Mouse (Mus musculus) stomach, embryonic 14.5 days (tissue): Measurements from ENCODE around the gene Wasf3. TPM values are rescaled to one million over a fixed set of nuclear protein-coding genes. Genes with fewer than 3 reads are reported as not detected.
"Not testable (repeated sequence)": the region's sequence is repeated elsewhere in the genome, so short reads cannot be mapped to it uniquely, and the experiment has no call there.

Source experiments
- ATAC-seq: fragments of 200-750 bp; cut with Nextera tagmentation; 2 replicates; pipeline ENCODE4 v1.8.0; 2017; ENCODE audit warnings: low read depth, moderate TSS enrichment; ENCODE audit not compliant: insufficient number of reproducible peaks, insufficient read depth, low FRiP score
- H3K27ac ChIP-seq: fragments of 300-500 bp; sonication (generic); 2 replicates; pipeline ENCODE4 v1.5.1; 2014; ENCODE audit warnings: mild to moderate bottlenecking, low read length, moderate library complexity, mixed read lengths
- H3K27me3 ChIP-seq: fragments of 300-500 bp; sonication (generic); 2 replicates; pipeline ENCODE4 v1.6.1; 2014; ENCODE audit warnings: low read length, control low read depth, mixed read lengths; ENCODE audit not compliant: control insufficient read depth, insufficient read depth
- H3K36me3 ChIP-seq: fragments of 300-500 bp; sonication (generic); 2 replicates; pipeline ENCODE4 v1.6.1; 2014; ENCODE audit warnings: mild to moderate bottlenecking, control low read depth, low read length, moderate library complexity, mixed read lengths; ENCODE audit not compliant: control insufficient read depth, insufficient read depth
- H3K4me1 ChIP-seq: fragments of 300-500 bp; sonication (generic); 2 replicates; pipeline ENCODE4 v1.6.1; 2014; ENCODE audit warnings: low read length, control low read depth, mixed read lengths; ENCODE audit not compliant: control insufficient read depth, insufficient read depth
- H3K4me2 ChIP-seq: fragments of 300-500 bp; sonication (generic); replicated peaks from 2 replicates; pipeline ENCODE4 v1.6.1; 2014; ENCODE audit warnings: low read depth, low read length, control low read depth
- H3K4me3 ChIP-seq: fragments of 300-500 bp; sonication (generic); 2 replicates; pipeline ENCODE4 v1.5.1; 2014; ENCODE audit warnings: low read depth, low read length, control low read depth
- H3K9ac ChIP-seq: fragments of 300-500 bp; sonication (generic); replicated peaks from 2 replicates; pipeline ENCODE4 v1.6.1; 2014; ENCODE audit warnings: low read depth, mild to moderate bottlenecking, control low read depth, low read length, moderate library complexity, mixed read lengths
- H3K9me3 ChIP-seq: fragments of 300-500 bp; sonication (generic); 2 replicates; pipeline ENCODE4 v1.6.1; 2016; ENCODE audit warnings: low read depth, low read length, control low read depth; ENCODE audit not compliant: control insufficient read depth
- WGBS: fragments of 180-500 bp; shearing (Covaris S2); extraction: QIAGEN DNeasy Blood & Tissue Kit; methylation state at CpG from one replicate; pipeline ENCODE4 v1.1.7; 2014; 5-methylcytosine and 5-hydroxymethylcytosine counted together
- polyA plus RNA-seq: library from polyadenylated mRNA; unstranded; fragments of >200 nt; fragmentation: Nextera tagmentation; extraction: Ambion mirVana; gene quantifications from 2 replicates; pipeline ENCODE4 v1.2.1, GENCODE M21; 2014

Gene Wasf3
- polyA plus RNA-seq, 1 experiment from 2014 or later: 1.8 TPM

- ATAC-seq: no peak
Measured at GRCm38 (mm10) chr5:146383401-146383800, 1.4 kb upstream of the Wasf3 start.

GRCm38 (mm10) chr5:146385989-146386388 is 1.2 kb downstream of the Wasf3 start:
- H3K4me1 ChIP-seq: 0 out of 2 replicates have a peak, but pooled peaks cover 6% of the 10 kb centered on the region
- 0 out of 2 replicates have a peak, but pooled peaks cover 4% of the 10 kb centered on the region for H3K27me3 ChIP-seq
- no peaks in the 10 kb centered on the region for H3K36me3 ChIP-seq
- 21% methylated on average over 13 of the region's 13 CpGs for WGBS
- H3K4me3 ChIP-seq: peak overlapping the region; percentile 52
- no peaks in the 10 kb centered on the region for H3K9me3 ChIP-seq
- peak overlapping the region; percentile 52 for H3K4me2 ChIP-seq
- H3K27ac ChIP-seq: no peak overlapping the region
- ATAC-seq: no peak
- no peak overlapping the region for H3K9ac ChIP-seq

More at GRCm38 (mm10) chr5:146383401-146383800, 1.4 kb upstream of the Wasf3 start:
- no peaks in the 10 kb centered on the region for H3K36me3 ChIP-seq
- no peaks in the 10 kb centered on the region for H3K9me3 ChIP-seq
- H3K4me3 ChIP-seq: no peak overlapping the region
- no peak overlapping the region for H3K4me2 ChIP-seq
- no peak overlapping the region for H3K27ac ChIP-seq
- 79% methylated on average over 6 of the region's 6 CpGs for WGBS
- H3K4me1 ChIP-seq: 0 out of 2 replicates have a peak, but pooled peaks cover 6% of the 10 kb centered on the region
- H3K27me3 ChIP-seq: 0 out of 2 replicates have a peak, but pooled peaks cover 4% of the 10 kb centered on the region
- H3K9ac ChIP-seq: no peak overlapping the region

GRCm38 (mm10) chr5:146386906-146387305 is 2.1 kb downstream of the Wasf3 start:
- WGBS: 91% methylated on average over 4 of the region's 4 CpGs
- no peak for ATAC-seq
- 0 out of 2 replicates have a peak, but pooled peaks cover 4% of the 10 kb centered on the region for H3K27me3 ChIP-seq
- H3K27ac ChIP-seq: no peak overlapping the region
- H3K9ac ChIP-seq: no peak overlapping the region
- no peak overlapping the region for H3K4me2 ChIP-seq
- 0 out of 2 replicates have a peak, but pooled peaks cover 6% of the 10 kb centered on the region for H3K4me1 ChIP-seq
- no peaks in the 10 kb centered on the region for H3K9me3 ChIP-seq
- H3K36me3 ChIP-seq: no peaks in the 10 kb centered on the region
- H3K4me3 ChIP-seq: no peak overlapping the region

- no peaks in the 10 kb centered on the region for H3K27me3 ChIP-seq
- H3K9me3 ChIP-seq: no peaks in the 10 kb centered on the region
- no peak for ATAC-seq
- no peak overlapping the region for H3K27ac ChIP-seq
- no peak overlapping the region for H3K9ac ChIP-seq
- no peak overlapping the region for H3K4me3 ChIP-seq
- H3K4me1 ChIP-seq: no peaks in the 10 kb centered on the region
- no peak overlapping the region for H3K4me2 ChIP-seq
- no peaks in the 10 kb centered on the region for H3K36me3 ChIP-seq
- WGBS: 90% methylated on average over 7 of the region's 7 CpGs
Measured at GRCm38 (mm10) chr5:146394563-146394962, 9.8 kb downstream of the Wasf3 start.

GRCm38 (mm10) chr5:146397253-146397652 is 12.5 kb downstream of the Wasf3 start:
- 79% methylated on average over 5 of the region's 5 CpGs for WGBS
- Histone ChIP-seq H3K27me3 (no peaks in the 10 kb centered on the region), H3K9me3 (no peaks in the 10 kb centered on the region)

GRCm38 (mm10) chr5:146398386-146399115 is 13.8 kb downstream of the Wasf3 start:
- no peak for ATAC-seq

More at GRCm38 (mm10) chr5:146397253-146397652, 12.5 kb downstream of the Wasf3 start:
- H3K4me3 ChIP-seq: no peak overlapping the region
- no peak overlapping the region for H3K9ac ChIP-seq
- H3K27ac ChIP-seq: no peak overlapping the region
- H3K36me3 ChIP-seq: no peaks in the 10 kb centered on the region
- ATAC-seq: no peak
- no peak overlapping the region for H3K4me2 ChIP-seq
- H3K4me1 ChIP-seq: no peaks in the 10 kb centered on the region

GRCm38 (mm10) chr5:146401012-146401411 is 16.2 kb downstream of the Wasf3 start:
- not testable (repeated sequence) for H3K36me3 ChIP-seq, H3K4me1 ChIP-seq, H3K9me3 ChIP-seq, ATAC-seq, H3K4me3 ChIP-seq, H3K4me2 ChIP-seq, H3K9ac ChIP-seq, H3K27me3 ChIP-seq, H3K27ac ChIP-seq
- 88% methylated on average over 6 of the region's 6 CpGs for WGBS

More at GRCm38 (mm10) chr5:146398386-146399115, 13.8 kb downstream of the Wasf3 start:
- 91% methylated on average over 7 of the region's 7 CpGs for whole genome bisulfite sequencing
- H3K4me2 ChIP-seq: no peak overlapping the region
- no peaks in the 10 kb centered on the region for H3K36me3 ChIP-seq
- H3K4me1 ChIP-seq: no peaks in the 10 kb centered on the region
- no peak overlapping the region for H3K27ac ChIP-seq
- H3K27me3 ChIP-seq: no peaks in the 10 kb centered on the region
- H3K4me3 ChIP-seq: no peak overlapping the region
- H3K9ac ChIP-seq: no peak overlapping the region
- H3K9me3 ChIP-seq: no peaks in the 10 kb centered on the region

GRCm38 (mm10) chr5:146402311-146402710 is 17.5 kb downstream of the Wasf3 start:
- H3K36me3 ChIP-seq: no peaks in the 10 kb centered on the region
- H3K9me3 ChIP-seq: no peaks in the 10 kb centered on the region
- no peak overlapping the region for H3K9ac ChIP-seq
- no peak overlapping the region for H3K4me2 ChIP-seq
- H3K27me3 ChIP-seq: no peaks in the 10 kb centered on the region
- H3K4me3 ChIP-seq: no peak overlapping the region
- no peaks in the 10 kb centered on the region for H3K4me1 ChIP-seq
- no peak for ATAC-seq
- no peak overlapping the region for H3K27ac ChIP-seq
- 80% methylated on average over 11 of the region's 11 CpGs for WGBS
